Mouse (Mus musculus) frontal cortex, postnatal 14 days (tissue): ENCODE data around the gene AI837181.

Experiments used
- DNase-seq, 2 experiments: peaks; one replicate each; pipeline ENCODE4 v3.0.0; 2022; ENCODE audit warnings: low spot score in 2 of 2

AI837181 gene

GRCm38 (mm10) chr19:5472857-5473256, 47.9 kb downstream of the AI837181 start:
- DNase-seq: no peak

- peak in 1 of 2 experiments; percentile 57 for DNase-seq
These were observed 48.8 kb downstream of the AI837181 start, which contains the start of gene Efemp2 for GRCm38 (mm10) chr19:5473720-5474119. TSS of gene Efemp2 (plus strand) at chr19:5473954.

GRCm38 (mm10) chr19:5474281-5475068, 49.5 kb downstream of the AI837181 start:
- no peak for DNase-seq

- DNase-seq: no peak
These were observed 50.2 kb downstream of the AI837181 start for GRCm38 (mm10) chr19:5475069-5475714.
